Mouse (Mus musculus) subcutaneous adipose tissue, adult 2 months (tissue): ENCODE results near the gene Samd7. TPM values are rescaled to one million over a fixed set of nuclear protein-coding genes. Genes with fewer than 3 reads are reported as not detected.

Experiments used
- polyA plus RNA-seq: library from polyadenylated mRNA; depleted of rRNA; stranded (reverse); fragments of >200 nt; gene quantifications from 2 replicates; pipeline ENCODE4 v1.2.3, GENCODE M21; 2012; ENCODE audit warnings: low replicate concordance; rRNA removed

Gene Samd7
- not detected in 2 replicates for polyA plus RNA-seq

GRCm38 (mm10) chr3:30746006-30746405 lies at the start of gene Samd7:
TSS of gene Samd7 (plus strand) at chr3:30746293.

GRCm38 (mm10) chr3:30699711-30700505 lies 46.2 kb upstream of the Samd7 start, which contains the start of gene Lrrc31:
TSS of gene Lrrc31 (minus strand) at chr3:30699843.

GRCm38 (mm10) chr3:30792737-30793402 lies 46.8 kb downstream of the Samd7 start, which contains the start of gene Sec62:
TSS of gene Sec62 (plus strand) at chr3:30792875.

Other genes with a start within 250 kb of the Samd7 start
- gene Mecom, start 198.3 kb upstream of the Samd7 start, polyA plus RNA-seq = 9.3 and 28.9 TPM in 2 replicates
- gene Actrt3, start 146.4 kb upstream of the Samd7 start, polyA plus RNA-seq = not detected in 2 replicates
- gene Mynn, start 144.2 kb upstream of the Samd7 start, polyA plus RNA-seq = 5.6 and 13.6 TPM in 2 replicates
- not detected in 2 replicates for gene Lrriq4, start 101.8 kb upstream of the Samd7 start, polyA plus RNA-seq
- gene Lrrc34, start 98.4 kb upstream of the Samd7 start, polyA plus RNA-seq = 0.14 TPM in 1 of 2 replicates, not detected in the other
- 14.7 TPM in 1 of 2 replicates, not detected in the other for gene Lrrc31, start 46.5 kb upstream of the Samd7 start, polyA plus RNA-seq
- 20.2 and 20.5 TPM in 2 replicates for gene Sec62, start 46.6 kb downstream of the Samd7 start, polyA plus RNA-seq
- 12.2 and 36.8 TPM in 2 replicates for gene Gpr160, start 109.7 kb downstream of the Samd7 start, polyA plus RNA-seq
- gene Phc3, start 223.1 kb downstream of the Samd7 start, polyA plus RNA-seq = 17.6 and 34.5 TPM in 2 replicates
- 28.2 and 34.3 TPM in 2 replicates for gene Prkci, start 249.5 kb downstream of the Samd7 start, polyA plus RNA-seq